Mouse (Mus musculus) C2C12 (cell line): Measurements from ENCODE around the gene D630003M21Rik. TPM values are rescaled to one million over a fixed set of nuclear protein-coding genes. Genes with fewer than 3 reads are reported as not detected.

Source experiments
- H3K27me3 ChIP-seq: one replicate; pipeline ENCODE4 v1.6.1; 2011; ENCODE audit not compliant: control insufficient read depth, insufficient read depth, insufficient read length
- H3K36me3 ChIP-seq: one replicate; pipeline ENCODE4 v1.6.1; 2011; ENCODE audit not compliant: control insufficient read depth, insufficient read depth
- H3K4me3 ChIP-seq: one replicate; pipeline ENCODE4 v1.5.1; 2011; ENCODE audit warnings: mild to moderate bottlenecking, control low read depth; ENCODE audit not compliant: poor library complexity, insufficient read depth, severe bottlenecking
- H3K79me2 ChIP-seq: one replicate; pipeline ENCODE4 v1.6.1; 2011; ENCODE audit not compliant: control insufficient read depth, insufficient read depth
- H3K79me3 ChIP-seq: one replicate; pipeline ENCODE4 v1.6.1; 2011; ENCODE audit warnings: low read depth, control low read depth
- H3ac ChIP-seq: one replicate; pipeline ENCODE3; 2011; ENCODE audit warnings: low read depth; ENCODE audit not compliant: control insufficient read depth, insufficient read length
- CEBPB ChIP-seq: IDR thresholded peaks from one replicate; pipeline ENCODE4 v1.6.1; 2011; ENCODE audit warnings: low read depth, mild to moderate bottlenecking, control low read depth, moderate library complexity
- CTCF ChIP-seq: IDR thresholded peaks from one replicate; pipeline ENCODE4 v1.5.1; 2011; ENCODE audit not compliant: control insufficient read depth, insufficient read depth, insufficient read length
- FOSL1 ChIP-seq: IDR thresholded peaks from one replicate; pipeline ENCODE4 v1.8.0; 2011; ENCODE audit warnings: mild to moderate bottlenecking, low read length; ENCODE audit not compliant: poor library complexity, insufficient read depth, severe bottlenecking
- MAX ChIP-seq: IDR thresholded peaks from one replicate; pipeline ENCODE4 v1.6.1; 2011; ENCODE audit warnings: mild to moderate bottlenecking, control low read depth
- MYOD1 ChIP-seq: IDR thresholded peaks from one replicate; pipeline ENCODE4 v1.6.1; 2011; ENCODE audit warnings: low read depth; ENCODE audit not compliant: control insufficient read depth, insufficient read length
- MYOG ChIP-seq: IDR thresholded peaks from one replicate; pipeline ENCODE4 v1.6.1; 2011; ENCODE audit not compliant: control insufficient read depth, insufficient read length; ENCODE audit errors: extremely low read depth
- USF1 ChIP-seq: IDR thresholded peaks from one replicate; pipeline ENCODE4 v1.6.1; 2011; ENCODE audit warnings: low read depth, mild to moderate bottlenecking, control low read depth, moderate library complexity
- polyA plus RNA-seq: library from polyadenylated mRNA; unstranded; fragments of >200 nt; fragmentation: generic; extraction: Trizol; gene quantifications from one replicate; pipeline ENCODE4 v1.2.1, GENCODE M21; 2012; ENCODE audit warnings: missing spikeins

The D630003M21Rik gene
- polyA plus RNA-seq, 1 experiment = 0.01 TPM

DNA sequence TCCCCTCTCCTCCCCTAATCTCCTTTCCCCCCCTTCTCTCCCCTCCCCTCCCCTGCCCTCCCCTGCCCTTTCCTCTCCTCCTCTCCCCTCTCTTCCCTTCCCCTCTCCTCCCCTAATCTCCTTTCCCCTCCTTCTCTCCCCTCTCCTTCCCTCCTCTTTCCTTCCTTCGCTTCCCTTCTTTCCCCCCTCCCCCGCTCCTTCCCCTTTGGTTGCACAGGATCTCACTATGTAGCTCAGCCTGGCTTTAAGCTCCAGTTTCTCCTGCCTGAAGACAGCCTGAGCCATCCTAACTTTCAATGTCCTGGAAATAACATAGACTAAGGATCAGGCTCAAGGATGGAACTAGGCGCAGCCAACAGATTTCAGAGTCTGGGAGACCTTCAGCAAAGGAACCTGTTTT is 85.2 kb downstream of the D630003M21Rik start:
- Histone ChIP-seq H3K79me2 (no peaks in the 10 kb centered on the region), H3K27me3 (no peaks in the 10 kb centered on the region), H3ac (no peak overlapping the region), H3K36me3 (no peaks in the 10 kb centered on the region), H3K4me3 (no peak overlapping the region), H3K79me3 (no peaks in the 10 kb centered on the region)
- TF ChIP-seq USF1 (no peak), CTCF (no peak), FOSL1 (no peak), MAX (no peak), MYOG (no peak), CEBPB (no peak), MYOD1 (no peak)

DNA sequence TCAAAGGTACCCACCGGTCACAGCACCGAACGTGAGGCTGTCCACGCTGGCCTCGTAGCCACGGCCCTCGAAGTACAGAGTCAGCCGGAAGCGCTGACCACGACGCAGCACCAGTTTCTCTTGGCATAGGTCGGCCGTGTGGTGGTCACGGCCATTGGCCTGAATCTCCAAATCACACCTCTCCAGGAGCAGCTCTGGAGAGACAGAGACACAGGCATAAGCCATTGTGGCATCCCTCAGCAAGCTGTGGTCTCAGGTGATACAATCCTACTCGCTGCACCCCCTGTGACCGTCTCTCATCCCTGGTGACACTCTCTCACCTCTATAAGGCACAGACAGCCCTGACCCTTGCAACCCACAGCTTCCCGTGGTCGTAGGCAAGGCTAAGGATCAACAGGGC is 86.0 kb downstream of the D630003M21Rik start:
- no peaks in the 10 kb centered on the region for H3K27me3 ChIP-seq
- H3ac ChIP-seq = no peak overlapping the region
- TF ChIP-seq MAX (no peak), MYOD1 (no peak), USF1 (no peak), CTCF (no peak), MYOG (no peak), CEBPB (no peak), FOSL1 (no peak)
- H3K36me3 ChIP-seq = no peaks in the 10 kb centered on the region
- H3K79me3 ChIP-seq = no peaks in the 10 kb centered on the region
- H3K4me3 ChIP-seq = no peak overlapping the region
- no peaks in the 10 kb centered on the region for H3K79me2 ChIP-seq

DNA sequence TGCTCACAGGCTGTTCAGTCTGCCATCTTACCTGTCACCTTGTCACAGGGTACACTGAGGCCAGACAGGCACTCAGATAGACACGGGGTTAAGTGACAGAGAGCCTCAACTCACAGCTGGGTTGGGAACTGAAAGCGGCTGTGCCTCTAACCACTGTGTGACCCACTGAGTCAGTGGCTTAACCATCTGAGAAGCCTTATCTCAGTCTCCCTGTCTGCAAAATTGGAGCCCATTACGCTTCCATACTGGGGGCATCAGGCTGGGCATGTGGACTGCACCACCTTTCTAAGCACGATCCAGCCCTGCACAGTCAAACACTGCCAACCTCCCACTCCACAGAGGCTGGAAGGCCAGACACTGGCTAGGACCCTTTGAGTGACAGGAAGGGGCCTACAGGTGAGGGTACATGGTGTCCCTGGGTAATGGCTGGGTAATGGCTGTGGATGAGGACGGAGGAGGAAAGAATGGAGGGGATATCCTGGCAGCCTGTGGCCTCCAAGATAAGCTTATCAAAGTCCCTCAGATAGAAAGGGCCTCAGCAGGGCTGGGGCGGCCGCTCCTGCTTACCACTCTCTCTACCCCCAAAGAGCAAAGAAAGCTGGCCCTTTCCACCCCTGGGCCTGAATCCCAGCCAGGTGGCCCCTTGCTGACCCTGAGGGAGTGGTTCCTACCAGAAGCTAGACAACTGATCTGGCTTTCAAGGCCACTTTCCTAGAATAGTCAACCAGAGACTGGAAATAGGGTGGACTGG is 87.2 kb downstream of the D630003M21Rik start:
- H3K4me3 ChIP-seq = no peak overlapping the region
- H3K27me3 ChIP-seq = no peaks in the 10 kb centered on the region
- no peak for TF ChIP-seq FOSL1
- TF ChIP-seq USF1 = no peak
- no peak for TF ChIP-seq CEBPB
- no peak for TF ChIP-seq MAX
- no peak for TF ChIP-seq MYOD1
- no peak for TF ChIP-seq MYOG
- TF ChIP-seq CTCF = no peak
- no peaks in the 10 kb centered on the region for H3K79me3 ChIP-seq
- no peaks in the 10 kb centered on the region for H3K79me2 ChIP-seq
- no peak overlapping the region for H3ac ChIP-seq
- H3K36me3 ChIP-seq = no peaks in the 10 kb centered on the region

DNA sequence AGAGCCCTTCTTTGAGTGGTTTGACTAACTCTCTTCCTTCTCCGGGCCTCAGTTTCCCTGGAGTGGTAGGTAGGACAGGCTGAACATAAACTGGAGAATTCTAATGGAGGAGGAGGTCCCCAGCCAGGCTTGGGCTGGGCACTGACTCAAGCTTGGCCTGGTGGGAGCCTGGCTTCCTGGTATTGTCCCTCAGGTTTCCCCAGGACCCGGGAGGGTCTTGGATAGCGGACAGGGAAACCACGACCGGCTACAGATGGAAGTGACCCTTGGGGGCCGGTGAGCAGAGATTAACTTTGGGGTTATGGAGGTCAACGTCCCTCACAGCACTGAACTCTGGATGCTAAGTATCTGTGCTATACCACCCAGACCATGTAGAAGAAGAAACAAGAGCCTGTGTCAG is 87.8 kb downstream of the D630003M21Rik start:
- Histone ChIP-seq H3K79me2 (no peaks in the 10 kb centered on the region), H3K79me3 (no peaks in the 10 kb centered on the region), H3K36me3 (no peaks in the 10 kb centered on the region), H3K27me3 (no peaks in the 10 kb centered on the region), H3K4me3 (no peak overlapping the region), H3ac (no peak overlapping the region)
- TF ChIP-seq USF1 (no peak), MYOG (no peak), MAX (no peak), CEBPB (no peak), CTCF (no peak), MYOD1 (no peak), FOSL1 (no peak)

DNA sequence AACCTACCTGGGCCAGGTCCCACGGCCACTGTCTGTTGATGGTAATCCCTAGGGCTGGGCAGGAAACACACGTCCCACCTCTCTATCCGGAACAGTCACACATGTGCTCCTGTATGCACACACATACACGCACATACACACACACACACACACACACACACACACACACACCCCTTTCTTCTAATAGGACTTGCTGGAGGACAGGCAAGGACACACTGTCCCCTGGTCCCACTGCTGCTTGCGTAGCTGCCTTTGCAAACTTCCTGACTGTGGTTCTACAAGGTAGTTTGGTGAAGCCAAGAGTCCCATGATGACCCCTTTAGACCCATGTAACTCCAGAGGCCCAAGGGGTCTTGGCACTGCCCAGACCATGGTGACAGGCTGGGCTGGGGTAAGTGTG is 88.4 kb downstream of the D630003M21Rik start:
- H3K36me3 ChIP-seq = no peaks in the 10 kb centered on the region
- H3K79me2 ChIP-seq = no peaks in the 10 kb centered on the region
- H3K79me3 ChIP-seq = no peaks in the 10 kb centered on the region
- H3K4me3 ChIP-seq = no peak overlapping the region
- TF ChIP-seq USF1 = no peak
- TF ChIP-seq CEBPB = no peak
- H3ac ChIP-seq = no peak overlapping the region
- H3K27me3 ChIP-seq = no peaks in the 10 kb centered on the region

DNA sequence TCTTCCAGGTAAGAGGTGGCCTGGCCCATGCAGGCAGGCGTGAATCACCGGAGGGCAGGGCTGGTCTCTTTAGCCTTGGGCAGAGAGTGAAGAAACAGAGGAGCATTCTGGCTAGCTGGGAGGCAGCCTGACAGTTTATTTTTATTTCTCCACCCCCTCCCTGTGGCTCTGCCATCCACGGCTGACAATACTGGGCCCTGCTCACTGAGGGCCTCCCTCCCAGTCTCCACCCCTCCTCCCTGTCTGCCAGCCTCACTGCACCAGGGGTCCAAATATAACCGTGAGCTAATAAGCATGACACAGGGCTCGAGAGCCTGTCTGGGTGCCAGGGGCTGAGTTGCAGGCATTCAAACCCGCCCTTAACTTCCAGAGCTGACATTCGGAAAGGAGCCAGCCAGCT is 89.4 kb downstream of the D630003M21Rik start:
- Histone ChIP-seq H3K79me3 (no peaks in the 10 kb centered on the region), H3K4me3 (no peak overlapping the region), H3ac (no peak overlapping the region), H3K36me3 (no peaks in the 10 kb centered on the region), H3K79me2 (no peaks in the 10 kb centered on the region), H3K27me3 (no peaks in the 10 kb centered on the region)
- TF ChIP-seq MYOD1 = no peak
- TF ChIP-seq MAX = no peak
- no peak for TF ChIP-seq CEBPB
- no peak for TF ChIP-seq CTCF
- no peak for TF ChIP-seq FOSL1
- TF ChIP-seq MYOG = no peak
- no peak for TF ChIP-seq USF1
